Mouse (Mus musculus) thymus, adult 2 months (tissue): ENCODE data around the gene Orc1. TPM values are rescaled to one million over a fixed set of nuclear protein-coding genes. Genes with fewer than 3 reads are reported as not detected.
A peak's percentile ranks its signal among the peaks of the same experiment; 100 is the strongest.

Experiments
- DNase-seq: peaks from one replicate; pipeline ENCODE4 v3.0.0; 2021
- H3K27ac ChIP-seq: fragments of 200-500 bp; 2 replicates; pipeline ENCODE4 v1.5.1; 2012; ENCODE audit warnings: low read length, control low read depth; ENCODE audit not compliant: control insufficient read depth, insufficient read depth
- H3K27me3 ChIP-seq: fragments of 200-500 bp; 2 replicates; pipeline ENCODE4 v1.6.1; 2012; ENCODE audit warnings: mild to moderate bottlenecking, low read length, moderate library complexity, mixed read lengths; ENCODE audit not compliant: control insufficient read depth, insufficient read depth
- H3K36me3 ChIP-seq: fragments of 200-500 bp; 2 replicates; pipeline ENCODE4 v1.6.1; 2012; ENCODE audit warnings: mild to moderate bottlenecking, low read length, moderate library complexity; ENCODE audit not compliant: control insufficient read depth, insufficient read depth
- H3K4me1 ChIP-seq: fragments of 200-500 bp; replicated peaks from 2 replicates; pipeline ENCODE4 v1.6.1; 2012; ENCODE audit warnings: low read length; ENCODE audit not compliant: control insufficient read depth, insufficient read depth
- H3K4me3 ChIP-seq: fragments of 200-500 bp; 2 replicates; pipeline ENCODE4 v1.5.1; 2012; ENCODE audit warnings: mild to moderate bottlenecking, low read length, control low read depth, moderate library complexity; ENCODE audit not compliant: control insufficient read depth, insufficient read depth
- CTCF ChIP-seq: fragments of 200-500 bp; IDR thresholded peaks from 2 replicates; pipeline ENCODE4 v1.5.1; 2012; ENCODE audit warnings: mild to moderate bottlenecking, control low read depth, low read length, moderate library complexity, borderline replicate concordance; ENCODE audit not compliant: control insufficient read depth, poor library complexity, insufficient read depth; ENCODE audit errors: extremely low read depth
- POLR2A ChIP-seq: fragments of 200-500 bp; IDR thresholded peaks from 2 replicates; pipeline ENCODE4 v1.6.1; 2012; ENCODE audit warnings: mild to moderate bottlenecking, low read length, control low read depth, moderate library complexity; ENCODE audit not compliant: control insufficient read depth, poor library complexity, insufficient read depth; ENCODE audit errors: extremely low read depth
- WGBS: fragments of 180-500 bp; shearing (Covaris S2); methylation state at CpG from one replicate; pipeline ENCODE4 v1.1.7; 2018; 5-methylcytosine and 5-hydroxymethylcytosine counted together
- polyA plus RNA-seq: library from polyadenylated mRNA; depleted of rRNA; stranded (reverse); fragments of >200 nt; gene quantifications from 2 replicates; pipeline ENCODE4 v1.2.3, GENCODE M21; 2012

Gene Orc1
- polyA plus RNA-seq, 1 experiment: 3.8 TPM

GRCm38 (mm10) chr4:108595785-108596184, 16.6 kb downstream of the Orc1 start:
- Histone ChIP-seq H3K4me1 (no peaks in the 10 kb centered on the region), H3K4me3 (no peak overlapping the region), H3K27me3 (no peaks in the 10 kb centered on the region), H3K27ac (no peak overlapping the region), H3K36me3 (peaks cover 4% of the 10 kb centered on the region; the same call in 1 of the 2 replicates)
- DNase-seq: no peak
- 95% methylated on average over 1 of the region's 1 CpGs for WGBS
- TF ChIP-seq POLR2A (no peak), CTCF (no peak)

- DNase-seq: no peak
- no peak overlapping the region for H3K27ac ChIP-seq
- H3K4me1 ChIP-seq: no peaks in the 10 kb centered on the region
- TF ChIP-seq CTCF (no peak), POLR2A (no peak)
- peaks cover 4% of the 10 kb centered on the region; the same call in 1 of the 2 replicates for H3K36me3 ChIP-seq
- no peak overlapping the region for H3K4me3 ChIP-seq
- H3K27me3 ChIP-seq: no peaks in the 10 kb centered on the region
- 92% methylated on average over 4 of the region's 4 CpGs for WGBS
Observed at GRCm38 (mm10) chr4:108598306-108598705, 19.1 kb downstream of the Orc1 start.

GRCm38 (mm10) chr4:108601870-108602269, 22.6 kb downstream of the Orc1 start:
- Histone ChIP-seq H3K4me3 (no peak overlapping the region), H3K36me3 (peaks cover 5% of the 10 kb centered on the region), H3K27ac (no peak overlapping the region), H3K4me1 (no peaks in the 10 kb centered on the region), H3K27me3 (no peaks in the 10 kb centered on the region)
- DNase-seq: no peak
- TF ChIP-seq CTCF: no peak
- no peak for TF ChIP-seq POLR2A
- 98% methylated on average over 7 of the region's 7 CpGs for WGBS

- TF ChIP-seq CTCF (no peak), POLR2A (no peak)
- 93% methylated on average over 3 of the region's 3 CpGs for WGBS
Observed at GRCm38 (mm10) chr4:108608651-108609050, 29.4 kb downstream of the Orc1 start.

GRCm38 (mm10) chr4:108610935-108611334, 31.7 kb downstream of the Orc1 start:
- no peak overlapping the region for H3K4me3 ChIP-seq
- no peak for DNase-seq

More at GRCm38 (mm10) chr4:108608651-108609050, 29.4 kb downstream of the Orc1 start:
- Histone ChIP-seq H3K27ac (no peak overlapping the region), H3K4me1 (no peaks in the 10 kb centered on the region), H3K4me3 (no peak overlapping the region), H3K36me3 (peaks cover 2% of the 10 kb centered on the region), H3K27me3 (no peaks in the 10 kb centered on the region)
- no peak for DNase-seq

GRCm38 (mm10) chr4:108618586-108618985, 39.4 kb downstream of the Orc1 start:
- WGBS: 91% methylated on average over 4 of the region's 4 CpGs
- no peak for DNase-seq
- Histone ChIP-seq H3K27ac (no peak overlapping the region), H3K27me3 (no peaks in the 10 kb centered on the region), H3K36me3 (peaks cover 3% of the 10 kb centered on the region; the same call in 1 of the 2 replicates), H3K4me3 (no peak overlapping the region), H3K4me1 (peaks cover 10% of the 10 kb centered on the region)
- no peak for TF ChIP-seq CTCF
- TF ChIP-seq POLR2A: no peak

More at GRCm38 (mm10) chr4:108610935-108611334, 31.7 kb downstream of the Orc1 start:
- Histone ChIP-seq H3K36me3 (peaks cover 3% of the 10 kb centered on the region; the same call in 1 of the 2 replicates), H3K27me3 (no peaks in the 10 kb centered on the region), H3K4me1 (no peaks in the 10 kb centered on the region), H3K27ac (no peak overlapping the region)
- 95% methylated on average over 5 of the region's 5 CpGs for WGBS
- no peak for TF ChIP-seq POLR2A
- no peak for TF ChIP-seq CTCF

- Histone ChIP-seq H3K4me1 (peaks cover 10% of the 10 kb centered on the region), H3K4me3 (peak overlapping the region; percentile 69), H3K27me3 (no peaks in the 10 kb centered on the region), H3K36me3 (peaks cover under 1% of the 10 kb centered on the region; the same call in 1 of the 2 replicates), H3K27ac (0 out of 2 replicates have a peak overlapping the region, but pooled peaks have one; percentile 6)
- no peak for DNase-seq
- 3% methylated on average over 10 of the region's 10 CpGs for WGBS
- TF ChIP-seq CTCF: no peak
- no peak for TF ChIP-seq POLR2A
Observed at GRCm38 (mm10) chr4:108619165-108619564, 39.9 kb downstream of the Orc1 start.
